Mouse (Mus musculus): ENCODE measurements around the gene Ntng2.

Gene Ntng2

DNA sequence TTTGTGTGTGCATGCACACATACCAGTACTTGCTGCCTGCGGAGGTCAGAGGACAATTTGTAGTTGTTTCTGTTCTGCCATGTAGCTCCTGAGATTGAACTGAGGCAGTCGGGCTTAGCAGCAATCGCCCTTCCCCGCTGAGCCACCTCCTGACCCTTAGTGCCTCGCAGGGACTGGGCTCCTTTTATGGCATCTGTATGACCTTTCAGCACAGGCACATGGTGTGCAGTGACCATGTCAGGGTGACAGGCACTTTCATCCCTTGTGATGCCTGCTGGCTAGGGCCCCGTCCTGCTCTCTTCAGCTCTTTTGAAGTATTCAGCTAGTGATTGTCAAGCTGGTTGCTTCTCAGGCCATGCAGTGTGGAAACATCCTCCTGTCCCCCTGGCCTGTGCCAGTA lies 66.6 kb downstream of the Ntng2 start:
- no peak for DNase-seq

DNA sequence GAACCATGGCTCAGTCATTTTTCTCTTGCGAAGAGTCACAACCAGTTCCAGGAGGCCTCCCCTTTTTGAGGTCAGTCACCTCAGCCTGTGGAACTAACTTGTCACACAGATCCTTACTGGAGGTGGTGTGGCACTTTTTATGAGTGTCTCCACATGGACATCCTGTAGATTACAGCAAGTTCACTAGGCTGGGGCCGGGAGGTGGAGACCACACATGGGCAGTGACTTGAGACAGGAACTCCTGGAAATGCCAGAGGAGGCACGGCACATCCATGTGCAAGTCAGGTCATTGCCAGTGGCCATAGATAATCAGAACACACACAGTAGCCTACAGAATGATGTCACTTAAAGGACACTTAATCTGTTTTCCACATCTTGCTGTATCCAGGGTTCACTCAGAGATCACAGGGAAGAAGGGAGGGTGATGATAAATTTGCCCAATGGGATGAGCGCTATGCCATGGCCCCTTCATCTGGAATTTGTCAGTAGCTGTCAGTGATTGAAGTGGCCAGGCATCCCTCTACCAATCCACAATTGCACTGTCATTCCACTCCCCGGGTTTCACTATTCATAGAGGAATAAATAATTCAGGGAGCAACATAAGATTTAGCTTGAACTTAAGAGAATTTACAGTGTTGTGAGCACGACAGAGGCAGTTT lies 69.4 kb downstream of the Ntng2 start:
- no peak for DNase-seq

DNA sequence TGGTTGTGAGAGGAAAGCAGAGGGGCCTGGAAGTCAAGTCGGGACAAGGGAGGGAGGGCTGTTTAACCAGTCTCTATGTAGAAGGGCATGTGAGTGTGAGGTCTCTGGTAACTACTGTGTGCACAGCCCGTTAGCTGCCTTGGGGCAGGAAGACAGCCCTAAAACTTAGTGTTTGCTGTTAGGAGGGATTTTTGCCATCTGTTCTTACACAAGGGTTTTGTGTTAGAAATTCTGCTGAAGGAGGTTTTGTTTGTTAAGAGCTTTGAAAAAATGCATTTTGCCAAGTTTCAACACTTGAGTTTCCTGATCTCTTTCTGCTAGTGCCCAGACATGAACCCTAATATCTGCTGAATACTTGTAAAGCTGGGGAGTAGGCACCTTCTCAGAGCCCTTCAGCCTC lies 71.7 kb downstream of the Ntng2 start:
- no peak for DNase-seq

GRCm38 (mm10) chr2:29179810-29180209 lies 73.0 kb downstream of the Ntng2 start:
- no peak for DNase-seq

DNA sequence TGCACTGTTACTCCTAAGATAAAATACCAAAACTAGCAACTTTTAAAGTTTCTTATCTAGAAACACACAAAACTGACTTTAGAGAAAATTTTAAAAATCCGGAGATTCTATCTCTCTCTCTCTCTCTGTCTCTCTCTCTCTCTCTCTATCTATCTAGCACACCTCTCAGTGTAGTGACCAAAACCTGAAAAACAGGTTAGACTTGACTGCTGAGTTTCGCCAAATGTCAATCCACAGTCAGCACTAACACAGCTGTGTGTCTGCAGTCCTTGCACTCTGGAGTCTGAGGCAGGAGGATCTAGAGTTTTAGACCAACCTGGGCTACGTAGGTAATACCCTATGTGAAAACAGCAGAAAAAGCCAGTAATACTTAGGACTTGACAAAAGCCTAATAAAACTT lies 77.9 kb downstream of the Ntng2 start:
- no peak for DNase-seq

DNA sequence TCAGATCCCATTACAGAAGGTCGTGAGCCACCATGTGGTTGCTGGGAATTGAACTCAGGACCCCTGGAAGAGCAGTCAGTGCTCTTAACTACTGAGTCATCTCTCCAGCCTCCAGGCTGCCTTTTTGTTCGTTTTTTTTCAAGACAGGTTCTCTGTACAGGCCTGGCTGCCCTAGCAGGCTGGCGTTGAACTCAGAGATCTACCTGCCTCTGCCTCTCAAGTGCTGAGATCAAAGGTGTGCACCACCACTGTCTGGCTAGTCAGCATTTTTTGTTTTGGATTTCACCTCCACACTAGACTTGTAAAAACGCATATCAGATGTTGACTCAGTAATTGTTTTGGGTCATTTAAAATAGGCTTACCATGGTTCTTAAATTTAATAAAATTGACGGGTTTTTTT lies 84.7 kb downstream of the Ntng2 start:
- DNase-seq: no peak

- DNase-seq: no peak
Observed at GRCm38 (mm10) chr2:29151941-29152340, 100.9 kb downstream of the Ntng2 start.

Data from cerebellum, adult 8-10 months (tissue).